Mouse (Mus musculus) spleen, adult 2 months (tissue): ENCODE measurements around the gene Shc1. TPM values are rescaled to one million over a fixed set of nuclear protein-coding genes. Genes with fewer than 3 reads are reported as not detected.
"Not testable (repeated sequence)": the region's sequence is repeated elsewhere in the genome, so short reads cannot be mapped to it uniquely, and the experiment has no call there.

Experiments used
- DNase-seq, 2 experiments: peaks; one replicate each; pipeline versions ENCODE4 v3.0.0 to v3.0.0-alpha.2; 2012 to 2021; ENCODE audit warnings: low spot score in 2 of 2, low read depth in 1 of 2
- H3K27ac ChIP-seq: fragments of 200-500 bp; 2 replicates; pipeline ENCODE4 v1.5.1; 2012; ENCODE audit warnings: low read length, inconsistent platforms; ENCODE audit not compliant: insufficient read depth
- H3K27me3 ChIP-seq: fragments of 200-500 bp; 2 replicates; pipeline ENCODE4 v1.6.1; 2012; ENCODE audit warnings: mild to moderate bottlenecking, moderate library complexity, low read length, inconsistent platforms; ENCODE audit not compliant: control insufficient read depth, insufficient read depth
- H3K36me3 ChIP-seq: fragments of 200-500 bp; 2 replicates; pipeline ENCODE4 v1.6.1; 2012; ENCODE audit warnings: mild to moderate bottlenecking, low read length, inconsistent platforms; ENCODE audit not compliant: control insufficient read depth, insufficient read depth
- H3K4me1 ChIP-seq: fragments of 200-500 bp; 2 replicates; pipeline ENCODE4 v1.6.1; 2011; ENCODE audit warnings: inconsistent platforms; ENCODE audit not compliant: control insufficient read depth, insufficient read depth, insufficient read length
- H3K4me3 ChIP-seq: fragments of 200-500 bp; 2 replicates; pipeline ENCODE4 v1.5.1; 2011; ENCODE audit warnings: mild to moderate bottlenecking, inconsistent platforms; ENCODE audit not compliant: insufficient read depth, insufficient read length; ENCODE audit errors: extremely low read depth
- CTCF ChIP-seq: fragments of 200-500 bp; IDR thresholded peaks from 2 replicates; pipeline ENCODE4 v1.5.1; 2011; ENCODE audit warnings: mild to moderate bottlenecking, inconsistent platforms; ENCODE audit not compliant: insufficient read depth, insufficient read length, insufficient replicate concordance; ENCODE audit errors: extremely low read depth
- POLR2A ChIP-seq: fragments of 200-500 bp; IDR thresholded peaks from 2 replicates; pipeline ENCODE4 v1.6.1; 2011; ENCODE audit warnings: low read depth, low read length, inconsistent platforms
- WGBS: fragments of 180-500 bp; shearing (Covaris S2); methylation state at CpG from one replicate; pipeline ENCODE4 v1.1.7; 2018; 5-methylcytosine and 5-hydroxymethylcytosine counted together
- polyA plus RNA-seq: library from polyadenylated mRNA; depleted of rRNA; stranded (reverse); fragments of >200 nt; gene quantifications from 2 replicates; pipeline ENCODE4 v1.2.3, GENCODE M21; 2012

Gene Shc1
- polyA plus RNA-seq, 1 experiment, result 49.0 TPM

DNA sequence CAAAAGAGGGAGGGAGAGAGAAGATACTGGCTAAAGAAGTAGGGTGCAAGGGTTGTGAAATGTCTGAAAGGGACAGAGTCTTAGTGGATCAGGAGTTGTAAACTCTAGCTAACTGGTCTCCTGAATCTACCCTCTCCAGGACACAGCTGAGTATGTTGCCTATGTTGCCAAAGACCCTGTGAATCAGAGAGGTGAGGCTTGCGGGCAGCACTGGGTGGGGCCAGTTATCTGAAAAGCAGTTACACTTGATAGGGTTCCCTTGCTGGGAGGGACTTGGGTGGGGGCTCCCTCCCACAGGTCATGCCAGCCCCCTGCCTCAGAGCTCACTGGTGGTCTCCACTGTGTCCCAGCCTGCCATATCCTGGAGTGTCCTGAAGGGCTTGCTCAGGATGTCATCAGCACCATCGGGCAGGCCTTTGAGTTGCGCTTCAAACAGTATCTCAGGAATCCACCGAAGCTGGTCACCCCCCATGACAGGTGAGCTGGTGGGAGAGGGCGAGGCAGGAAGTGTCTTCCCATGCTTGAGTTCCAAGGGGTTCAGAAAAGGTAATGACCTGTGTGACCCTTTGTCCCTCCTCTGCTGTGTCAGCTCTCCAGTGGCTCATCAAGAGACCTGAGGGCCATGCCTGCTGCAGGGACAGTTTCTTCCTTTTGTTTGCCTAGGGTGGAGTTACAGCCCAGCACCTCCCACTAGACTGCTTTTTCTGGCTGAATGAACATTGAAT lies 6.3 kb downstream of the Shc1 start:
- Histone ChIP-seq H3K27me3 (no peaks in the 10 kb centered on the region), H3K4me1 (peaks cover 3% of the 10 kb centered on the region; the same call in 1 of the 2 replicates), H3K27ac (no peak overlapping the region), H3K4me3 (no peak overlapping the region), H3K36me3 (peaks cover 25% of the 10 kb centered on the region)
- 93% methylated on average over 5 of the region's 5 CpGs for WGBS
- TF ChIP-seq CTCF (no peak), POLR2A (no peak)
- DNase-seq, result no peak

DNA sequence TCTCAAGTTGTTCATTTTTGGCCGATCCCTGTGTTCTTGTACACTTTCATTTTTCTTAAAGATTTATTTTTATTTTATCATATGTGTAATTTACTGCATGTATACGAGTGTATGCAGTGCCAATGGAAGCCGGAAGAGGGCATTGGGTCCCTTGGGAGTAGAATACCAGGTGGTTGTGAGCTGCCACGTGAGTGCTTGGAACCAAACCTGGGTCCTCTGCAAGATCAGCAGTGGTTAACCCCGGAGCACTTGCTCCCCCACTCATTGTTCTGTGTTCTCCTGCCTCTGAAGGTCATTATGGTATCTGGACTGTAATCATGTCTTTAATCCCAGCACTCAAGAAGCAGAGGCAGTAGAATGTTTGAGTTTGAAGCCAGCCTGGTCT lies 6.9 kb downstream of the Shc1 start:
- Histone ChIP-seq H3K36me3 (peaks cover 25% of the 10 kb centered on the region), H3K4me3 (no peak overlapping the region), H3K4me1 (peaks cover 3% of the 10 kb centered on the region; the same call in 1 of the 2 replicates), H3K27me3 (no peaks in the 10 kb centered on the region), H3K27ac (no peak overlapping the region)
- no peak for DNase-seq
- no peak for TF ChIP-seq POLR2A
- no peak for TF ChIP-seq CTCF
- WGBS, result 85% methylated on average over 5 of the region's 5 CpGs

DNA sequence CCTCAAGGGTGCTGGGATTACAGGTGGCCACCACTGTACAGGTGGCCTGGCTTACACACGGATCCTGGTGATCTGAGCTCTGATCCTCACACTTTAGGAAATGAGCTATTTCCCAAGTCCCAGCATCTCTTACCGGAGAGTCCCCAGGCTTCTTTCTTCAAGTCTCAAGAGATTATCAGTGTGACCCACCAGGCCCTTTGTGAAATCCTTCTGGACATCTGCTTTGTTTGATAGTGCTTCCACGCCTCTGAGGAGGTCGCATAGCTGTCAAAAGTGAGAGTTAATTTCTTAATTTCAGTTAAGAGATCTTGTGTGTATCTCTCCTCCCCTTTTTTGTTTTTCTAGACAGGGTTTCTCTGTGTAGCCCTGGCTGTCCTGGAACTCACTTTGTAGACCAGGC lies 7.6 kb downstream of the Shc1 start:
- DNase-seq, result no peak
- TF ChIP-seq POLR2A, result no peak
- no peak for TF ChIP-seq CTCF
- 80% methylated on average over 4 of the region's 4 CpGs for WGBS
- Histone ChIP-seq H3K27me3 (no peaks in the 10 kb centered on the region), H3K27ac (no peak overlapping the region), H3K36me3 (peaks cover 25% of the 10 kb centered on the region), H3K4me3 (no peak overlapping the region), H3K4me1 (no peaks in the 10 kb centered on the region; the same call in 1 of the 2 replicates)

GRCm38 (mm10) chr3:89429021-89429420 lies 10.8 kb downstream of the Shc1 start:
- not testable (repeated sequence) for H3K4me1 ChIP-seq, H3K27ac ChIP-seq, H3K4me3 ChIP-seq, H3K27me3 ChIP-seq, DNase-seq
- peaks cover 27% of the 10 kb centered on the region for H3K36me3 ChIP-seq
- 98% methylated on average over 7 of the region's 7 CpGs for WGBS

DNA sequence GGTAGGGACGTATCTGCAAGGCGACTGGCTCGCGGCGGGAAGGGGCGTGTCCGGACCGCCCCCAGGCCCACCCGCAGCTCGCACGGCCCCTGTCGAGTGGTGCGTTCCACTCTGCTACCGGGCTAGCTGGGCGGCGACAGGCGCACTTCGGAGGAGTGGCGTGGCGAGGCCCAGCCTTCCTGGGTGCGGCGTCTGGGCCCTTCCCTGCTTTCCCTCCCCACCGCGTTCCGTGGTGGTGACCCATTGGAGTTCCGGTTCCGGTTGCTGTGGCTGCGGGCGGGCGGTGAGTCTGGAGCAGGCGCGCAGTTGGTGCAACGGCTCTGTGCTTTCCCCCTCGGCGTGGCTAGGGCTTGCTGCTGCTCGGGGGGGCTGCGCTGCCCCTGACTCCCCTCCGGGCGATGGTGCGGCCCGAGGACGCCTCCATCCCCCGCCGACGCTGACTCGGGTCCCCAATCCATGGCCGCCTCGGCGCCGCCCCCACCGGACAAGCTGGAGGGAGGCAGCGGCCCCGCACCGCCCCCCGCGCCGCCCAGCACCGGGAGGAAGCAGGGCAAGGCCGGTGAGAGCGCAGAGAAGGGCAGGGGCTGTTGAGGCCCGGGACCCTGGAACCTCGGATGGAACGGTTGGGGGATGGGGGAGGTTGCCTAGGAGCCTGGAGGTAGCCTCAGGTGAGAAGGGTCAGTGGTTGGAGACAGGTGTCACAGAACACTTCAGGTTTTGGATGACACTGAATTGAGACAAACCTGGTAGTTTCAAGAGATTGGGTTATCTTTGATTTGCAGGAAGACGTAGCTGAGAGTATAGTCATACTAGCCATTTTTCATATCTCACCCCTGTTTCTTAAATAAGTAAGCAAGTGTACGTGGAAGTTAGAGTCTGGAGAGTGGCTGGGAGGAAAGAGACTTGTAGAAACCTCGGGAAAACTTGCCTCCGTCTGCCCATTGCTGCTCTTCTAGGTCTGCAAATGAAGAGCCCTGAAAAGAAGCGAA lies 12.2 kb downstream of the Shc1 start, which contains the start of gene Pygo2:
Gene Pygo2, plus strand, starts transcription at position 44 of the 989 bp plus-strand sequence.
- TF ChIP-seq CTCF (no peak), POLR2A (peak; percentile 48)
- DNase-seq, result peak; percentile 76 to 91
- WGBS, result 3% methylated on average over 67 of the region's 68 CpGs
- H3K36me3 ChIP-seq, result peaks cover 21% of the 10 kb centered on the region
- no peaks in the 10 kb centered on the region for H3K27me3 ChIP-seq
- H3K4me1 ChIP-seq, result peaks cover 3% of the 10 kb centered on the region; the same call in 1 of the 2 replicates
- peak within 1 kb of the TSS; percentile 84 for H3K27ac ChIP-seq
- H3K4me3 ChIP-seq, result peak within 1 kb of the TSS; percentile 80

DNA sequence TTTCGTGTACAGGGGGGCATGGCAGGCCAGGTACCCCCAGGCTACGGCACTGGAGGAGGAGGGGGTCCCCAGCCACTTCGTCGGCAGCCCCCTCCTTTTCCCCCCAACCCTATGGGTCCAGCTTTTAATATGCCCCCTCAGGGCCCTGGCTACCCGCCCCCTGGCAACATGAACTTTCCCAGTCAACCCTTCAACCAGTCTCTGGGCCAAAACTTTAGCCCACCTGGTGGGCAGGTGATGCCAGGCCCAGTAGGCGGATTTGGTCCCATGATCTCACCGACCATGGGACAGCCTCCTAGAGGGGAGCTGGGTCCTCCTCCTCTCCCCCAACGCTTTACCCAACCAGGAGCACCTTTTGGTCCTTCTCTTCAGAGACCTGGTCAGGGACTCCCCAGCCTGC lies 14.4 kb downstream of the Shc1 start:
- Histone ChIP-seq H3K4me3 (no peak overlapping the region), H3K36me3 (peaks cover 12% of the 10 kb centered on the region), H3K27me3 (no peaks in the 10 kb centered on the region), H3K4me1 (peaks cover 5% of the 10 kb centered on the region; the same call in 1 of the 2 replicates), H3K27ac (no peak overlapping the region)
- no peak for DNase-seq
- TF ChIP-seq CTCF (no peak), POLR2A (no peak)
- WGBS, result 96% methylated on average over 8 of the region's 8 CpGs

GRCm38 (mm10) chr3:89434532-89434931 lies 16.3 kb downstream of the Shc1 start:
- H3K4me3 ChIP-seq, result no peak overlapping the region
- TF ChIP-seq CTCF (no peak), POLR2A (no peak)
- H3K36me3 ChIP-seq, result peaks cover 10% of the 10 kb centered on the region
- peaks cover 10% of the 10 kb centered on the region; the same call in 1 of the 2 replicates for H3K4me1 ChIP-seq
- DNase-seq, result no peak
- 87% methylated on average over 11 of the region's 11 CpGs for WGBS
- H3K27me3 ChIP-seq, result no peaks in the 10 kb centered on the region
- no peak overlapping the region for H3K27ac ChIP-seq
